Mouse (Mus musculus): ENCODE measurements around the gene Top2a. TPM values are rescaled to one million over a fixed set of nuclear protein-coding genes. Genes with fewer than 3 reads are reported as not detected.
A peak's percentile ranks its signal among the peaks of the same experiment; 100 is the strongest.
"Not testable (repeated sequence)": the region's sequence is repeated elsewhere in the genome, so short reads cannot be mapped to it uniquely, and the experiment has no call there.

Gene Top2a
- polyA plus RNA-seq, 1 experiment from 2014 or later: 178 TPM

DNA sequence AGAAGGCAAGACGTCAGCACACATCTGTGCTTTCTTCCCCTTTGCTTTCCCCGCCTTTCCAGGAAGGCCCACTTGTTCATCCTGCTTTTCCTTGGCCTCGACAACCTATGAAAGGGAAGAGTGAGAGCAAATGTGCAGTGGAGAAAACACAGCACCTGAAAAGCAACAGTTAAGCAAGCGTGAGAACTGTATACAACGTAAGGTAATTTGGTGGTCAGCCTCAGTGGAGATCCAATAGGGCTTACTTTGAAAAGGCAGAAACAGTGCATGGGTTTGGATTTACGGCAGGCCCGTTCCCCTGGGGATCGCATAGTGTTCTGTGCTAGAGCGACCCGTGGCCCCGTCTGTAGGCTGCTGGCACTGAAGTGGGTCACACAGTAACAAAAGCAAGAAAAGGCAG is 24.7 kb downstream of the Top2a start:
- 83% methylated on average over 11 of the region's 11 CpGs for WGBS
- Histone ChIP-seq H3K27ac (no peak overlapping the region), H3K9ac (no peak overlapping the region), H3K36me3 (peaks cover 87% of the 10 kb centered on the region), H3K4me1 (no peaks in the 10 kb centered on the region), H3K27me3 (no peaks in the 10 kb centered on the region), H3K9me3 (no peaks in the 10 kb centered on the region), H3K4me2 (no peak overlapping the region), H3K4me3 (no peak overlapping the region)
- no peak for ATAC-seq (ENCODE audit: insufficient number of reproducible peaks, low FRiP score, low TSS enrichment, low read depth)

DNA sequence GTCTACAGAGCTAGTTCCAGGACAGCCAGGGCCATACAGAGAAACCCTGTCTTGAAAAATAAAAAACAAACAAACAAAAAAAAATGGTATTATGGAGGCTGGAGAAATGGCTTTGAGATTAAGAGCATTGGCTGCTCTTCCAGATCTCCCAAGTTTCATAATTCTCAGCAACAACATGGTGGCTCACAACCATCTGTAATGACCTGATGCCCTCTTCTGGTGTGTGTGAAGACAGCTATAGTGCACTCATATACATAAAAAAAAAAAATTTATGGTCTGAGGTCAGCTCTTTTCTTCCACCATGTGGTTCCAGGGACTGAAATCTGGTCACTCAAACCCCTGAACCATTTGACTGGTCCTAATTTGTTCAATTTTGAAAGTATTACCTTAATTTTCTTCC is 25.2 kb downstream of the Top2a start:
- Histone ChIP-seq H3K4me3 (no peak overlapping the region), H3K9ac (no peak overlapping the region), H3K9me3 (no peaks in the 10 kb centered on the region), H3K27me3 (no peaks in the 10 kb centered on the region), H3K4me2 (no peak overlapping the region), H3K36me3 (peaks cover 87% of the 10 kb centered on the region), H3K4me1 (no peaks in the 10 kb centered on the region), H3K27ac (no peak overlapping the region)
- no peak for ATAC-seq (ENCODE audit: insufficient number of reproducible peaks, low FRiP score, low TSS enrichment, low read depth)

DNA sequence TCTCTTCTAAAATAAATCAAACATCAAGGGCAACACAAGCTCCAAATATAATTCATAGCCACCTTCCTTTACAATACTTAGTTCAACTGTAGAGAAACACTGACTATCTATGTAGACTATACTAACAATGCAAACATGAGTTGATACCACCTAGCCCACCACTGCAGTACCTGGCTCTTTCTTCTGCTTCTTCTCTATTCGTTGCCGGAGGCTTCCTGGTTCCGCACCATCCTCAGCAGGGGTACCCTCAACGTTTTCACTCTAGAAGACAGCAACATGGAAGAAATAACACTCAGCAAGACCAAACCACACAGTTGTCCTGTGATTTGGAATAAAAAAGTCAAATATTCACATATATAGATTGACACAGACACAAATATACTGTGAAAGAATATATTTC is 26.3 kb downstream of the Top2a start:
- Histone ChIP-seq H3K9me3 (no peaks in the 10 kb centered on the region), H3K9ac (no peak overlapping the region), H3K27ac (no peak overlapping the region), H3K4me1 (no peaks in the 10 kb centered on the region), H3K36me3 (peaks cover 90% of the 10 kb centered on the region), H3K4me3 (no peak overlapping the region), H3K4me2 (no peak overlapping the region), H3K27me3 (no peaks in the 10 kb centered on the region)
- WGBS: 91% methylated on average over 4 of the region's 4 CpGs
- no peak for ATAC-seq (ENCODE audit: insufficient number of reproducible peaks, low FRiP score, low TSS enrichment, low read depth)

DNA sequence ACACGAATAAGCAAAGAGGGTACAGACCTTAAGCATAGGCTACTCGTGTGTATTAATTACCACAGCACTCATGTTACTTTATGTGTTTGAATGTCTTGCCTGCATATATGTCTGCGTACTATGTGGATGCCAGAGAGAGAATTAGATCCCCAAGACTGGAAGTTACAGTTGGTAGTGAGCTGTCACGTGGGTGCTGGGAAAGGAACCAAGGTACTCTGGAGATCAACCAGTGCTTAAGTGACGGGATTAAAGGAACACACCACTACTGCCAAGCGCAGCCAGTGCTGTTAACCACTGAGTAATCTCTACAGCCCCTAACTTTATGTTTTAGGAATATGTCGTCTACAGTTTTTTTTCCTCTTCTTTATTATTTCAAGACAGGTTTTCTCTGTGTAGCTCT is 28.0 kb downstream of the Top2a start:
- Histone ChIP-seq H3K9me3 (no peaks in the 10 kb centered on the region), H3K27ac (no peak overlapping the region), H3K9ac (no peak overlapping the region), H3K4me1 (no peaks in the 10 kb centered on the region), H3K27me3 (no peaks in the 10 kb centered on the region), H3K4me3 (no peak overlapping the region), H3K36me3 (peaks cover 87% of the 10 kb centered on the region), H3K4me2 (no peak overlapping the region)
- 94% methylated on average over 7 of the region's 7 CpGs for WGBS
- no peak for ATAC-seq (ENCODE audit: insufficient number of reproducible peaks, low FRiP score, low TSS enrichment, low read depth)

DNA sequence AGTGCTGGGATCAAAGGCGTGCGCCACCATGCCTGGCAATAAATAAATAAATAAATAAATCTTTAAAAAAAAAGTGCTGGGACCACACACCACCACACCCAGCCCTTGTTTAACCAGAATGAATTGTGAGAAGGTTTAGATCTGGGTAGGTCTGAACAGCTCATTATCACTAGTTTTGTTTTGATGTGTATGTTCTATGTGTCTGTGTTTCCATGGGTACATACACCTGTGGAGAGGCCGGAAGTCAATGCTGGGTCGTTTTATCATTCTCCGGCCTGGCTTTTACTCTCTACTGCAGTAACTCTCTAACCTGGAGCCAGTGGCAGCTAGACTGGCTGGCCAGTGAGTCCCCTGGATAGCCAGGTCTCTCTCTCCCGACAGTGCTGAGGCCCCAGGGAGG is 33.1 kb downstream of the Top2a start:
- Histone ChIP-seq H3K9me3 (no peaks in the 10 kb centered on the region), H3K27me3 (no peaks in the 10 kb centered on the region), H3K4me2 (no peak overlapping the region), H3K4me1 (no peaks in the 10 kb centered on the region), H3K36me3 (peaks cover 39% of the 10 kb centered on the region), H3K9ac (no peak overlapping the region), H3K27ac (no peak overlapping the region), H3K4me3 (no peak overlapping the region)
- 84% methylated on average over 6 of the region's 6 CpGs for WGBS
- no peak for ATAC-seq (ENCODE audit: insufficient number of reproducible peaks, low FRiP score, low TSS enrichment, low read depth)

DNA sequence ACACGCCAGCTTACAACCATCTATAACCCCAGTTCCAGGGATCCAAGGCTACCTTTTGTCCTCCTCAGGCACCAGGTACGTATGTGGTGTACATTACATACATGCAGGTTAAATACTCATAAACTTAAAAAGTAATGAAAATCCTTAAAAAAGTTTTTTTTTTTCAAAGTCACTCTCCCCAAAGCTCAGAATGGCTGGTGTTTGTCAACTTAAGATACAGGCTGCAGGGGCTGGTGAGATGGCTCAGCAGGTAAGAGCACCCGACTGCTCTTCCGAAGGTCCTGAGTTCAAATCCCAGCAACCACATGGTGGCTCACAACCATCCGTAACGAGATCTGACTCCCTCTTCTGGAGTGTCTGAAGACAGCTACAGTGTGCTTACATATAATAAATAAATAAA is 35.7 kb downstream of the Top2a start:
- H3K4me3 ChIP-seq; H3K9me3 ChIP-seq; H3K4me1 ChIP-seq; H3K27ac ChIP-seq; H3K27me3 ChIP-seq; H3K9ac ChIP-seq; H3K4me2 ChIP-seq; ATAC-seq (ENCODE audit: insufficient number of reproducible peaks, low FRiP score, low TSS enrichment, low read depth): not testable (repeated sequence)
- peaks cover 17% of the 10 kb centered on the region for H3K36me3 ChIP-seq
- WGBS: 91% methylated on average over 6 of the region's 6 CpGs

DNA sequence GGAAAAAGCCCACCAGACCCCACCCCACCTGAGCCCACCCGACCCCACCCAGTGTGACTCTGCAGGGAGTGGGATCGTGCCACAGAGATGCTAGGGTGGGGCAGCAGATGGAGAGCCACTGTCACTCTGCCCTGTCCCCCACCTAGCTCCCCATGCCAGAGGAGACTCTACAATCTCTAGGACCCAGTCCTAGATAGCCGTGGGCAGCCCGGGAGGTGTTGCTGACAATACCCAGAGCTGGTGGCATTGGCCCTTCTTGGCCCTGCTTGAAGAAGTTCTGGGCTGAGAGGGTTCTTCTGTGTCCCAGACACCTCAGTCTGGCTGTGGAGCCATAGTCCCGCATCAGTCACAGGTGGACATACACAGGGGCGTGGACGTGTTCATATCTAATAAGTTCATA is 38.4 kb downstream of the Top2a start:
- H3K4me1 ChIP-seq: peaks cover 31% of the 10 kb centered on the region
- no peak overlapping the region for H3K9ac ChIP-seq
- no peak overlapping the region for H3K27ac ChIP-seq
- H3K9me3 ChIP-seq: no peaks in the 10 kb centered on the region
- no peak for ATAC-seq (ENCODE audit: insufficient number of reproducible peaks, low FRiP score, low TSS enrichment, low read depth)
- peaks cover 5% of the 10 kb centered on the region; the same call in 1 of the 2 replicates for H3K27me3 ChIP-seq
- no peaks in the 10 kb centered on the region for H3K36me3 ChIP-seq
- H3K4me2 ChIP-seq: no peak overlapping the region
- H3K4me3 ChIP-seq: no peak overlapping the region
- 81% methylated on average over 7 of the region's 7 CpGs for WGBS

DNA sequence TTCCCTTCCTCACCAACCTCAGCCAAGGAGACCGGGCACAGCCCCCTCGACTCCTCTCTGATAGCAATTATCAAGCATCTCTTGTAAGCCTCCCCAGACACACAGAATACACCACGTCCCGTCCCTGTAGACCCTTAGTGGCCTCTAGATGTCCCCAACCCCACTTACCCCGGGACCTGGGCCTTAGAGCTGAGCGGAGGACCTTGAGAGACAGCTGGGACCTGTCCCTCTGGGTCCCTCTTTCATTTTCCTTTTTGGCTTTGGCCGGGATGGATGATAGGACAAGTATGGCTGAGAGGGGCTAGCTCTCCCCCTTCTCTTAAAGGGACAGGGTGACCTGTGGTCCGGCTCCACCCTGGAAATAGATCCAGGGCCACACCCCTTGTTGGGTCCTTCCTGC is 40.4 kb downstream of the Top2a start:
- no peak for ATAC-seq (ENCODE audit: insufficient number of reproducible peaks, low FRiP score, low TSS enrichment, low read depth)
- Histone ChIP-seq H3K4me2 (no peak overlapping the region), H3K27me3 (peaks cover 5% of the 10 kb centered on the region; the same call in 1 of the 2 replicates), H3K27ac (no peak overlapping the region), H3K4me3 (no peak overlapping the region), H3K9ac (no peak overlapping the region), H3K4me1 (peaks cover 40% of the 10 kb centered on the region), H3K36me3 (no peaks in the 10 kb centered on the region), H3K9me3 (no peaks in the 10 kb centered on the region)
- 60% methylated on average over 8 of the region's 8 CpGs for WGBS

DNA sequence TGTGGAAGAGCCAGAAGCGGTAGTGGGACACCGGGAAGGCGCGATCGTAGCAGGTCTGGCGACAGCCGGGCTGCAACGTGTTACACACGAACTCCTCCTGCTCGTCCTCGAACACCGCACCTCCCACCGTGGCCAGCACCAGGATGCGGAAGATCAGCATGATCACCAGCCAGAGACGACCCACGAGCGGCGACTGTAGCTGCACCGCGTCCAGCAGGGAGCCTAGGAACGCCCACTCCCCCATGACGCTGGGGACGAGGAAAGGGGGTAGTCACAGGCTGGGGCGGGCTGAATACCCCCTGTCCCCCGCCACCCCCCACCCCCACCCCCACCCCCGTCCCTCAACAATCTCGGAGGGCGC is 41.2 kb downstream of the Top2a start, which contains the start of gene Gjd3:
Gene Gjd3, minus strand, starts transcription at position 244 of the 361 bp plus-strand sequence.
- H3K9me3 ChIP-seq: no peaks in the 10 kb centered on the region
- H3K4me1 ChIP-seq: peaks cover 41% of the 10 kb centered on the region
- H3K4me3 ChIP-seq: peak within 1 kb of the TSS; percentile 60
- no peak for ATAC-seq (ENCODE audit: insufficient number of reproducible peaks, low FRiP score, low TSS enrichment, low read depth)
- no peaks in the 10 kb centered on the region for H3K36me3 ChIP-seq
- peak within 1 kb of the TSS; percentile 65; the same call in 1 of the 2 replicates for H3K27ac ChIP-seq
- H3K27me3 ChIP-seq: peaks cover 5% of the 10 kb centered on the region; the same call in 1 of the 2 replicates
- H3K9ac ChIP-seq: peak within 1 kb of the TSS; percentile 47
- WGBS: 4% methylated on average over 24 of the region's 28 CpGs
- peak within 1 kb of the TSS; percentile 98 for H3K4me2 ChIP-seq

DNA sequence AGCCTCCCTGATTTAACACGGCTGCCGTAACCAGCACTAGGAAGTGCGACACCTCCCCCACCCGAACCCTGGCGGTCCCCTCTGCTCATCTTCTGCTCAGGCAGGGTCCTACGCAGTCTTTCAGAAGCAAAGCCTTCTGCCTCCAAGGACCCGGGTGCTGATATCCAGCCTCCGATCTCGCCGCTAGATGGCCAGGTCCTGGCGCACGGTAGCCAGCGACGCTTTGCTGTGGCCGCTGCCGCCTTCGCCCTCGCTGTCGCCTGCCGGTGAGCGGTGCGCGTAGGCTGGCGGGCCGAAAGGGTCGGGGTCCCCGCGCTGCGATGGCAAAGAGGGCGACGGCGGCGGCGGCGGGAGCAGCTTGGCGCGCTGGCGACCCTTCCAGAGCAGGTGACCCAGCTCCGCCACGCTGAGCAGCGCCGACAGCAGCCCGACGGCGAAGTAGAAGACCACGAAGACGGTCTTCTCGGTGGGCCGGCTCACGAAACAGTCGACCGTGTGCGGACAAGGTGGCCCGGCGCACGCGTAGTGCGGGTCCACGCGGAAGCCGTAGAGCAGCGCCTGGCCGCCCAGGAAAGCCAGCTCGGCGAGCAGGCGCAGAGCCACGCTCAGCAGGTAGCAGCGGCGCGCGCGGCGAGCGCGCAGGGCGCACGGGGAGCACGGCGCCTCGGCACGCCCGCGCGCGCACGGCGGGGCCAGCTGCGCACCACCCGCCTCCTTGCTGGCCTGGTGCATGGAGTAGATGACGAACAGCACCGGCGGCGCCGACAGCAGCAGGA is 41.8 kb downstream of the Top2a start:
- H3K9me3 ChIP-seq: no peaks in the 10 kb centered on the region
- peak; percentile 21; the same call in 1 of the 2 replicates for ATAC-seq (ENCODE audit: insufficient number of reproducible peaks, low FRiP score, low TSS enrichment, low read depth)
- H3K4me2 ChIP-seq: peak overlapping the region; percentile 98
- H3K27ac ChIP-seq: peak overlapping the region; percentile 65; the same call in 1 of the 2 replicates
- H3K36me3 ChIP-seq: no peaks in the 10 kb centered on the region
- H3K9ac ChIP-seq: peak overlapping the region; percentile 47
- peaks cover 41% of the 10 kb centered on the region for H3K4me1 ChIP-seq
- peak overlapping the region; percentile 60 for H3K4me3 ChIP-seq
- peaks cover 5% of the 10 kb centered on the region; the same call in 1 of the 2 replicates for H3K27me3 ChIP-seq
- under 1% methylated on average over 92 of the region's 94 CpGs for WGBS

DNA sequence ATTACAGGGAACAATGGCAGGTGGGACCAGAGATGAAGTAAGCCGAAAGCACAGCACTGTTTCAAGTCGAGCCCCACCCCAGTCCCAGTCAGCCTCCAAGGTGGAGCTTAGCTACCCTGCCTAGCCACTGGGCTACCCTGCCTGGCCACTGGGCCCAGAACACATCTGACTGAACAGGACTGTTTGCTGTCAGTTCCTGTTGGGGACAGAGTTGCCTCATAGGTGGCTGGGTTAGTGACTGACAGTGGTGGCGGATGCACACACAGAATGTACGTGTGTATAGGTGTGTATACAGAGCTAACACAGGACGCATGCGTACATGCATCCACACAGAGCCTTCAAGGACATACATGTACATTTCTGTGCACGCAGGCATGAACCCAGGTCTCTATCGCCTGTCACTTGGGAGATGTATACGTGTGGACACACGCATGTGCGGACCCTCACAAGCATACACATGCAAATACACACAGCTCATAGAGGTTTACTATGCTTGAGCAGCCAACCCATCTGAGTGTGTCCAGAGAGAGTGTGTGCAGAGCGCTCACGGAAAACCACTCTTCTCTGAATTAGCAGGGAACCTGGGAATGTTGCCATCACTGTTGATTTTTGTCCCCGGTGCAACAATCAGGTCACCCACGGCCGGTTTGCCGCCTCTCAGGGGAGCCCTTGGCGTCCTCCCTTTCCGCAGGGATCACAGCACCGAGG is 42.5 kb downstream of the Top2a start:
- Histone ChIP-seq H3K4me3 (peak overlapping the region; percentile 60), H3K27me3 (peaks cover 5% of the 10 kb centered on the region; the same call in 1 of the 2 replicates), H3K4me1 (peaks cover 41% of the 10 kb centered on the region), H3K4me2 (peak overlapping the region; percentile 98), H3K9ac (peak overlapping the region; percentile 47), H3K36me3 (no peaks in the 10 kb centered on the region), H3K9me3 (no peaks in the 10 kb centered on the region), H3K27ac (peak overlapping the region; percentile 65; the same call in 1 of the 2 replicates)
- 36% methylated on average over 20 of the region's 20 CpGs for WGBS
- no peak for ATAC-seq (ENCODE audit: insufficient number of reproducible peaks, low FRiP score, low TSS enrichment, low read depth)

DNA sequence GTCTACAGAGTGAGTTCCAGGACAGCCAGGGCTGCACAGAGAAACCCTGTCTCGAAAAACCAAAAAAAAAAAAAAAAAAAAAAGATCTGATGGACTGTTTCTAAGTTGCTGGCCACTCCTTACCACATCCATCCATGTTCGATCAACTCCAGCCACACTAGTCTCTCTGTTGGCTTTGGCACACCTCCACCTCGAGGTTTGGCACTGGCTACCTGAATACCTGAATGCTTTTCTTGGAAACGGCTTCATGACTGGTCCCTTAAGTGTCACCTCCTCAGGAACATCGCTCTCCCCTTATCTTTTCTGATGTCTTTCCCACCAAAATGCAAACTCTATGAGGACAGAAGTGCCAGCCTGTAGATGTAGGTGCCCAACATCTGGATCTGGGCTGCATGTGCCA is 44.6 kb downstream of the Top2a start:
- no peak for ATAC-seq (ENCODE audit: insufficient number of reproducible peaks, low FRiP score, low TSS enrichment, low read depth)
- Histone ChIP-seq H3K36me3 (peaks cover 9% of the 10 kb centered on the region), H3K4me2 (no peak overlapping the region), H3K4me1 (peaks cover 32% of the 10 kb centered on the region), H3K27ac (no peak overlapping the region), H3K9ac (no peak overlapping the region), H3K4me3 (no peak overlapping the region), H3K27me3 (peaks cover 5% of the 10 kb centered on the region; the same call in 1 of the 2 replicates), H3K9me3 (no peaks in the 10 kb centered on the region)
- 54% methylated on average over 5 of the region's 5 CpGs for WGBS

Measured in limb, embryonic 15.5 days (tissue).